Mouse (Mus musculus) ES-Bruce4 (cell line): ENCODE data around the gene Gm3336.

ENCODE experiments used
- CTCF ChIP-seq: IDR thresholded peaks from one replicate; pipeline ENCODE4 v1.8.1; 2011; ENCODE audit warnings: low read depth, low read length
- EP300 ChIP-seq: IDR thresholded peaks from 2 replicates; pipeline ENCODE4 v1.6.1; 2011; ENCODE audit warnings: low read depth, low read length; ENCODE audit not compliant: insufficient read depth
- POLR2A ChIP-seq: IDR thresholded peaks from one replicate; pipeline ENCODE4 v1.8.1; 2011; ENCODE audit warnings: low read length; ENCODE audit not compliant: insufficient read depth

GRCm38 (mm10) chr8:70747211-70747890, 29.0 kb downstream of the Gm3336 start:
- TF ChIP-seq CTCF (no peak), EP300 (no peak), POLR2A (no peak)
